Mouse (Mus musculus) megakaryocyte progenitor cell, adult 5-6 weeks (primary cell): ENCODE results near the gene Vrk3. TPM values are rescaled to one million over a fixed set of nuclear protein-coding genes. Genes with fewer than 3 reads are reported as not detected.
"Not testable (repeated sequence)": the region's sequence is repeated elsewhere in the genome, so short reads cannot be mapped to it uniquely, and the experiment has no call there.

Experiments used
- ATAC-seq: replicated peaks from 2 replicates; pipeline ENCODE4 v1.8.0; 2016; ENCODE audit warnings: mild to moderate bottlenecking, moderate TSS enrichment, inconsistent platforms; ENCODE audit not compliant: poor library complexity
- total RNA-seq, 2 experiments: library from RNA; stranded (forward) in 1 of 2; stranded (reverse) in 1 of 2; fragments of 157-497, 149-512 nt in 1 of 2; fragments of 200-1000 nt in 1 of 2; gene quantifications; 2 replicates each; pipeline versions ENCODE4 v1.2.3 to v1.2.4; 2015 to 2017

Vrk3 gene
- total RNA-seq (2015) (37.1 and 37.4 TPM in 2 replicates), total RNA-seq (2017) (36.0 and 51.4 TPM in 2 replicates)

- ATAC-seq, result peak; percentile 91
Measured at GRCm38 (mm10) chr7:44748101-44749044, at the start of gene Vrk3. Gene Vrk3, plus strand, starts transcription at chr7:44748413.

GRCm38 (mm10) chr7:44701921-44702320 is 46.3 kb upstream of the Vrk3 start:
- peak; percentile 77 for ATAC-seq

DNA sequence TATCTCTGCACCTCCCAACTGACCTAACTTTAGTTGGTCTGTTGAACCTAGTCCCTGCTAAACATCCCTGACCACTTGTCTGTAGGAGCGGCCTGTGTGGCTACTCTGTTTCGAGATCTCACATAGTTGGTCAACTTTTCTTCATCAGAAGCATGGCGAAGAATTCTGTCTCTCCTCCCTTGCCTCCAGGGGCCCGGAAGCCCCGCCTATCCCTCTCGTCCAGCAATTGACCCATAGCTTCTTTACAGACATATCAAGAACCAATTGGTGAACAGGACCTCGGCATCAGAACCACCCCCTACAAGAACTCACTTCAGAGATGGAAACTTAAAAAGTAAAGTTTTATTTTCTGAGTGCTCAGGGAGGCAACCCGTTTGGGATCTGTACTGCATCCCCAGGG is 45.2 kb upstream of the Vrk3 start:
- ATAC-seq, result no peak

- peak; percentile 48; the same call in 1 of the 2 replicates for ATAC-seq
Measured at GRCm38 (mm10) chr7:44704363-44704762, 43.9 kb upstream of the Vrk3 start.

- ATAC-seq, result no peak
Measured at GRCm38 (mm10) chr7:44705086-44705485, 43.1 kb upstream of the Vrk3 start.

GRCm38 (mm10) chr7:44706322-44706721 is 41.9 kb upstream of the Vrk3 start:
- ATAC-seq, result no peak

DNA sequence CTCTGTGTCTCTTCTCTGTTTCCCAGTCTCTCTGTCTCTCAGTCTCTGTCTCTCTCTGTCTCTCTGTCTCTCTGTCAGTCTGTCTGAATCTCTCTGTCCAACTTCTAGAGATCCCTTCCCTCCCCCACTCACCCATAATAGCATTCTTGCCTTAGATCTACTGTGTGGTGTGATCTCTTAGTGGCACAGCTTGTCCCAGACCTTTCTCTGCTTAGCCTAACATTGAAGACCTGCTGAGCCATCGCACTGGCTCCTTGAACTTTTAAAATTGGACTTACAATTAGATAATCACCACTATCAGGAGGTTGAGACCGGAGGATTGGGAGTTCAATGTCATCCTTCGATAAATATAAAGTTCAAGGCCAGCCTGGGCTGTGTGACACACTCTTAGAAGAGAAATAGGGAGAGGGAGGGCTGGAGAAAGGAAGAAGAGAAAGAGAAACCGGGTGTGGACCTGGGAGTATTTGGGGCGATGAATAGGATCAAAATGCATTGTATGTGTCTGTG is 41.0 kb upstream of the Vrk3 start:
- ATAC-seq, result no peak

DNA sequence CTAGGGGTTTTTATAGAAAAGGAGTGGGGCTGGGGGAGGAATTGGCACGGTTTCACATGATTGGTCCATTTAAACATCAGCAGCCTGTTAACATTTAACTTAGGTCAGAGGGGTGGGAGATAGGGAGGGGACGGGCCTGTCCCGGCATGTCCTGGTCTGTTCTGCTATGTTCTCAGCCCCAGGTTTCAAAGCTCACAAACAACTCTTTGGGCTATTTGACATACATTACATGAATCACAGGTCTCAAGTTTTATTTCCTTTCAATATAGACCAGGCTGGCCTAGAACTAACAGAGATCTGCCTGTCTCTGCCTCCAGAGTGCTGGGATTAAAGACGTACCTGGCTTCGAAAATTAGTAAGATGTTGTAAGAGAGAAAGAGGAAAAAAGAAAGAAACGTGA is 40.1 kb upstream of the Vrk3 start:
- ATAC-seq, result not testable (repeated sequence)

GRCm38 (mm10) chr7:44708574-44708973 is 39.6 kb upstream of the Vrk3 start, which contains the start of gene Izumo2:
Gene Izumo2, plus strand, starts transcription at chr7:44708742.
- no peak for ATAC-seq

DNA sequence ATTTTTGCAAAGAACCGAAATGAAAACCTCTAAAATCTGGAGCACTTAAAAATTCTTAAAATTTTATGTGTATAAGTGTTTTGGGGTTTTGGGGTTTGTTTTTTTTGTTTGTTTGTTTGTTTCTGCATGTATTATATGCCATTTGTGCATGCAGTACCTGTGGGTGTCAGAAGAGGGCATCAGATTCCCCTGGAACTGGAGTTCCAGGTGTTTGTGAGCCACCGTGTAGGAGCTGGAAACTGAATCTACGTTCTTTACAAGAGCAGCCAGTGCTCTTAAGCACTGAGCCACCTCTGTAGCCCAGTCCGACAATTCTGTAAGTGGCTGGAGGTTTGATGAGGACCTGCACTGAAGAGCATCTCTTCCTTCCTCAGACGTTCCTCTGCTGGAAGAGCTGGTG is 38.3 kb upstream of the Vrk3 start:
- no peak for ATAC-seq

GRCm38 (mm10) chr7:44722058-44722457 is 26.2 kb upstream of the Vrk3 start:
- ATAC-seq, result no peak

DNA sequence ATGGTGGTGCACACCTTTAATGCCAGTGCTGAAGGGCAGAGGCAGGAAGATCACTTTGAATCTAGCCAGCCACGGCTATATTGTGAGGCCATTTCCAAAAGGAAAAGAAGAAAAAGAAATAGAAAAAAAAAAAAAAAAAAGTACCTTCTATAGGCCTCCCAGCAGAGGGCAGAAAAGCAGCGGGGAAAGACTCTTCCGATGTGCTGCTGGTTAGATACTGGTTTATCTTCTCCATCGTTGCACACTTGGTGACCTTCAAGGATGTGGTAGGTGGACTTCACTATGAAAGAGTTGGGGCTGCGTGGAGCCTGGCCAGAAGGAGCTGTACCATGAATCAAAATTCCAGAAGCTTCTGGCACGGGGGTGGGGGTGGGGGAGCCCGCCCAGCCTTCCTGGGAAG is 23.9 kb upstream of the Vrk3 start:
- 0 out of 2 replicates have a peak, but pooled peaks have one; percentile 23 for ATAC-seq

GRCm38 (mm10) chr7:44726343-44726742 is 21.9 kb upstream of the Vrk3 start:
- peak; percentile 42; the same call in 1 of the 2 replicates for ATAC-seq

DNA sequence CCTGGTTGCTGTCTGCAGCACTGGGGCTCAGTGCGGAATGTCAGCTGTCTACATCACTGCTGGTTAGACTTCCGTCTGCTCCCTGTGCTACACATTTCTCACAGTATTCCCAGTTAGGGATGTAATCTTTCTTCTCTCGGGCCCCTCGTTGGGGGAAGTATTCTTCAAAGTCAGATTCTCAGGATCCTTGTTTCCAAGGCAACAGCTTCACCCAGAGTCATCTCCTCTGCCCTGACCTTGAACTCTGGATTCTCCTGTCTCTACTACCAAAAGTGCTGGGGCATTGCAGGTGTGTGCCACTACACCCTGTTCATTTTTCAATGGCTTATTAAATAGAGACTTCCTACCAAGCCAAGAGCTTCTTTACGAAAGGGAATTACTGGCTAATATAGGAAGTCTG is 21.1 kb upstream of the Vrk3 start:
- no peak for ATAC-seq

DNA sequence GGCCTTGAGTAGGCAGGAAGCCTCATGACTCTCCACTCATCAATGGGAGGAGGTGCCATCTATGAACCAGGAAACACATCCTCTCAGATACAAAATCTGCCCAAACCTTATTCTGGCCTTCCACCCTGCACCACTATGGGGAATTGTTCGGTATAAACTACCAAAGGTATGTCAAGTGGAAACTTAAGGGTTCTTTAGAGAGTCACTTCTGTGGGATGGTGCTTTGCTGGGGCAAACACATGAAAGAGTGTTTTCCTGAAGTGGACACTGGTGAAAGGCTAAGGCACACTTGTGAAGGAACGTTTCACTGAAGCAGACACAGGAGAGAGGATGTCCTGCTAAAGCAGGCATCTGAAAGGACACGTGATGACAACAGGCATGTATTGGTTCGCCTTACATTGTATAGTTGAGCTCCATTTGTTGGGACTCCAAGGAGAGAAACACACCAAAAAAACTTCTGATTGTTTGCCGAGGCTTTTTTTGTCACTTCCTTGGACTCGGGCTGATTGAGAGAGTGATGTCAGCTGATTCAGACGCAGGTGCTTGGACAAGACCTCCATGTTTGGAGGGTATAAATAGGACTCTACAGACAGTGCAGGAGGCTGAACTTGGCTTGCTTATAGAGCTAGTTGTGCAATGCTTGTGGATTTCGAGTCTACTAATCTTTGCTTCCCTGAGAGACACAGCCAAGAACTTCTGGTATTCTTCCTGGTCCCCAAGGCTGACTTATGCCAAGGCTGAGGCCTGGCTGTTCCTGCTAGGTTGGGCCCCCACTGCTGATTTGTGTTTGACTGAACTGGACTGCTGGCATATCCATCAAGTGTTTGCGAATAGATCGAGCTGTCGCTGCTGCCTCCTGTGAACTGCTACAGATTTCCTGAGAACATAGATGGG is 19.9 kb upstream of the Vrk3 start:
- ATAC-seq, result no peak

DNA sequence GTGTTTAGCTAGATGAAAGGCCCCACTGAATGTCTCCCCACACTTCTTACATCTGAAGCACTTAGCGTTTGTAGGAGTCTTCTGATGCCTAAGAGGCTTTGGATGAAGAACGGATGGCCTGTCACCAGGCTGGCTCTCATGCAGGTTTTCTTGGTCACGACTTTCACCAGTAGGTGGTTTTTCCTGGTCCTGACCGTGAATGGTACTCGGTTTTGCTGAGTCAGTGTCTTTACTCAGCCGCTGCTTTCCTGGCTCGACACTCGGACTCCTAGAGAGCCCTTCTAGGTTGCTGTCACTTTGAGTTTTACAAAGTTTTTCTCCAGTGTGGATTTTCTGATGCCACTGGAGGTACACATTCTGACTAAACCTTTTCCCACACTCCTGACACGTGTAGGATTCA is 14.5 kb upstream of the Vrk3 start:
- ATAC-seq, result no peak

- no peak for ATAC-seq
Measured at GRCm38 (mm10) chr7:44741361-44741760, 6.9 kb upstream of the Vrk3 start.

DNA sequence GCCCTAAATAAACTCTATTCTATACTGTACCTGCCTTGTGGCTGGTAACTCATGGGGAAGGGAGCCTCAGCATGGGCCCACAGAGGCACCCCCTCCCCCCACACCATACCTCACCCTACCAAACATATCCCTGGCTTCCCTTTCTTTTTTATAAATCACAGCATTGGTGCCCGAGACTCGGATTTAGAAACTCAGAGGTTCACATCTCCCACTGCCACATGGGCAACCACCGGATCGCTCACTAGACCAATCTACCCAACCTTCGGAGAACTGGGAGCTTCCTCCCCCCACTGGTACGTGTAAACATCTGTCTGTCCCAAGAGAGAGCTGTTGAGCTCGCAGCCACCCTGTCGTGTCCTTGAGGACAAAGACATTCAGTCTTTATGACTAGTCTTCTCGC is 3.9 kb upstream of the Vrk3 start:
- ATAC-seq, result no peak

DNA sequence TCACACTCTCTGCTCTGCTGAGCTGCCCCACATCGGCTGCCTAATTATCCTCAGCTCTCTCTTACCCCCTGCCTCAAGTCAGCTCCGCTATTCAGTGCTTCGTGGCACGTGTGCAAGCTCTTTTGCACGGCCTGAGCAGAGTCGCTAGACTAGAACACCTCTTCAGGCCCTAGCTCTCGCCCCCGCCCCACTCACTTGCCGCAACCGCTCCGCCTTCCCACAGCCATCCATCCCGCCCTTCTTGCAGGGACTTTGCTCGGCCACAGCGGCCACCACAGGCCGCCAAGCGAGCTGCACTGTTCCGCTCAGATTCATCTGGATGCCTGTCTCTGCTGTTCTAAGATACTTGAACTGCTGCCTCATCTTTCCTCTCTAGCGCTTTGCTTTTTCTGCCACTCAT is 3.1 kb upstream of the Vrk3 start:
- peak; percentile 74 for ATAC-seq

DNA sequence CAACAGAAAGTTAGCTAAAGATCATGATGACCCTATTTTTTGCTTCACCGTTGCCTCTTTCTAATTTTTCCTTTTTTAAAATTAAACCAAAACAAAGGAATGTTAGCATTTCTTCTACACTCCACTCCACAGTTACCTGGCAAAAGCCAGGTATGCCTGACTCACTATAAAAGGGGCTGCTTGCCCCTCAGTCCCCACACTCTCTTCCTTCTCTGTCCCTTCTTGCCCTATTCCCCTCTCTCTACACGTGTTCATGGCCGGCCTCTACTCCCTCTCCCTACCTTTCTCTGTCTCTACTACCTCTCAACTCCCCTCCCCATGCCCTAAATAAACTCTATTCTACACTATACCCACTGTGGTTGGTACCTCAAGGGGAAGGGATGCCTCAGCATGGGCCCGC is 1.1 kb upstream of the Vrk3 start:
- no peak for ATAC-seq

- not testable (repeated sequence) for ATAC-seq
Measured at GRCm38 (mm10) chr7:44750950-44751349, 2.7 kb downstream of the Vrk3 start, which contains the start of gene Zfp473. Gene Zfp473, minus strand, starts transcription at chr7:44751050.
